Mouse (Mus musculus) common myeloid progenitor, adult 5-6 weeks (primary cell): Measurements from ENCODE around the gene Rps23. TPM values are rescaled to one million over a fixed set of nuclear protein-coding genes. Genes with fewer than 3 reads are reported as not detected.
"Not testable (repeated sequence)": the region's sequence is repeated elsewhere in the genome, so short reads cannot be mapped to it uniquely, and the experiment has no call there.

ENCODE experiments used
- ATAC-seq: replicated peaks from 2 replicates; pipeline ENCODE4 v1.8.0; 2016; ENCODE audit warnings: low read depth, mild to moderate bottlenecking, moderate TSS enrichment, inconsistent platforms; ENCODE audit not compliant: poor library complexity, severe bottlenecking
- total RNA-seq: library from RNA; stranded (forward); fragments of 200-1000, 187-1606 nt; gene quantifications from 2 replicates; pipeline ENCODE4 v1.2.3, GENCODE M21; 2017

Gene Rps23
- 1,609 and 2,545 TPM in 2 replicates for total RNA-seq

DNA sequence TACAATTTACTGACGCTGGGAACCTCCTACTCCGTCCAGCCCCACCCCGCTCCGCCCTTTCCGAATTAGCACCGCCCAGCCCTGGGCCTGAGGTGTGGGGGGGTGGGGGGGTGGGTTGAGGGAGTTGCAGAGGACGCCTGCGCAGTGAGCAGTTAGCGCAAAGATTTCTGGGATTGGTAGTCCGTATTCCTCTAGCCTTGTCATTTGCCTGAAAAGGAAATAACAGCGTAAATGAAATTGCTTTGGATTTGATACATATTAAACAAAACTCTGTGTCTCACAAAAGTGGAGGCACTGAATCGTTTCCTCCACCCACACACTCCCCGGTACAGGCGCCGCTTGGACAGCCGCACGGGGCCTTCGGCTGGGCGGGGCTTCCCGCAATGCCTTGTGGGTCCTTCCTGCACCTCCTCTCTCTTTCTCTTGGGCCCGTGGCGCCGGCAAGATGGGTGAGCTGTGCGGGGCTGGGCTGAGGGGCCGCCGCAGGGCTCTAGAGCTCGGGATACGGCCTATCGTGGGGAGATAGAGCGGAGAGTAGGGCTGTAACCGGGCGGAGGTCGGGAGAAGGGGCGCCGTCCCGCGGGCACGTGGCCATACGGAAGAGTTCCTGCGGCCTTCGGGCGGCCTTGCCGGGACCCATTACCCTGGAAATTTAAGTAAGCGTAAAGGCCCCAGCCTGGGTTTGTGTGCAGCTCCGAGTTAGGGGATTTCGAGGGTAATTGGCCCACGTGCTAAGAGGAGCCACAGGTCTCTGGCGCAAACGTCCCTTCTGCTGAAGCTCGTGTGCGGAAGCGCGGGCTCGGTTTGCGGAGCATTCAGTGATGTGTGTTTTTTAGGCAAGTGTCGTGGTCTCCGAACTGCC is at the start of gene Rps23:
Gene Rps23 (plus strand): TSS at position 208 of the 862 bp plus-strand sequence.
- peak; percentile 93 for ATAC-seq

GRCm38 (mm10) chr13:90881727-90882429 is 40.9 kb upstream of the Rps23 start:
- ATAC-seq, result no peak

- peak; percentile 37 for ATAC-seq
Measured at GRCm38 (mm10) chr13:90885856-90886532, 36.8 kb upstream of the Rps23 start.

- ATAC-seq, result peak; percentile 76
Measured at GRCm38 (mm10) chr13:90886568-90886983, 36.2 kb upstream of the Rps23 start.

GRCm38 (mm10) chr13:90890111-90890510 is 32.6 kb upstream of the Rps23 start:
- ATAC-seq, result no peak

GRCm38 (mm10) chr13:90894819-90895218 is 27.9 kb upstream of the Rps23 start:
- no peak for ATAC-seq

DNA sequence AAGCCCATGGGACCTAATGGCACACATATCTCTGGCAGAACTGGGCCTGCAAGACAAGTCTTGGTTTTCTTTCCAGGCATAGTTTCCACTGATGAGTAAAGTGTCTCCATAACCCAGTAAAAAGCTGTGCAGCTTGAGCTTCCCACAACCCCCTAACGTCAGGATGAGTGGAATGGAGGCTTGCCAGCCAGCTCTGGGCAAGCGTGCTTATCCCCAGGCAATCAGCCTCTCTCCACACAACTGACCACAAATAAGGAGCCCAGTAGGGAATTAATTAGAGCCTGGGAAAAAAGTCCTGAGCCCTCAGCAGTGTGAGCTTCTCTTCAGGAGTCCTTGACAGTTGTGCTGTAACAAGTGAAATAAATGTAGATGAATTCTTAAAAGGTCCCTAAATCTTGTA is 26.7 kb upstream of the Rps23 start:
- no peak for ATAC-seq

- ATAC-seq, result no peak
Measured at GRCm38 (mm10) chr13:90896821-90897220, 25.9 kb upstream of the Rps23 start.

DNA sequence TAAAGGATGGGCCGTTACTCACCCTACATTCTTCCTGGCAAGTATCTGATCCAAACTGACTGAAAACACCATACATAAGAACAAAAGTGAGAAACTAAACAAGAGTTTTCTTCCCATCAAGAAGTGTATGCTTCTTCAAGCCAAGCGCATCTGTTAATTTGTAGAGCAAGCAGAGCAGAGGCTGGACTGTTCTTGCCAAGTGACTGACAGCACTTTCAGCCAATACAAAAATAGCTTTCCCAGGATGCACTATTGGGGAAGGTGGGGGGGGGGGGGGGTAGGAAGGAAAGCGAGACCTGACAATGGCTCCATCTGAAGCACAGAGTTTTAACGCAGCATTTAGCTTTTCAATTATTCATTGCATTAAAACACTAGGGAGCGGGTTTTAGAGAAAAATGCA is 17.6 kb upstream of the Rps23 start, which contains the start of gene Atp6ap1l:
Gene Atp6ap1l (minus strand): TSS at position 180 of the 400 bp plus-strand sequence.
- ATAC-seq, result no peak

DNA sequence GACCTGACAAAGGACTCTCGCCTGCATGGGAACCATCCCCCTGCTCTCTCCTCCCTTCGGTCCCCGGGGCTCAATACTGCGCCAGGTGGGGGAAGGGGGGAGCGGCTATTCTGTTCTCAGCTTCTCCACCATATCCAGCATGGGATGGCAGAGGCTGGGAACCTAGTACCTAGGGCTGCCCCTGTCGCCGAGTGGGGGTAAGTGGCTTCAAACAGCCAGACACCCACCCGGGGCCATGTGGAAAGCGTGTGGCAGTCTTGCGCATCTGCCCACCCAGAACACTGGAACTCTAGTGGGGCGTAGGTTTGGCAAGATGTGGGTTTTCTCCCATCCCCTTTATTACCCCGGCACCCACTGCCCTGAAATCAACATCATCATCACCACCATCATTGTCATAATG is 15.4 kb upstream of the Rps23 start:
- no peak for ATAC-seq

GRCm38 (mm10) chr13:90912760-90913674 is 9.7 kb upstream of the Rps23 start:
- no peak for ATAC-seq

DNA sequence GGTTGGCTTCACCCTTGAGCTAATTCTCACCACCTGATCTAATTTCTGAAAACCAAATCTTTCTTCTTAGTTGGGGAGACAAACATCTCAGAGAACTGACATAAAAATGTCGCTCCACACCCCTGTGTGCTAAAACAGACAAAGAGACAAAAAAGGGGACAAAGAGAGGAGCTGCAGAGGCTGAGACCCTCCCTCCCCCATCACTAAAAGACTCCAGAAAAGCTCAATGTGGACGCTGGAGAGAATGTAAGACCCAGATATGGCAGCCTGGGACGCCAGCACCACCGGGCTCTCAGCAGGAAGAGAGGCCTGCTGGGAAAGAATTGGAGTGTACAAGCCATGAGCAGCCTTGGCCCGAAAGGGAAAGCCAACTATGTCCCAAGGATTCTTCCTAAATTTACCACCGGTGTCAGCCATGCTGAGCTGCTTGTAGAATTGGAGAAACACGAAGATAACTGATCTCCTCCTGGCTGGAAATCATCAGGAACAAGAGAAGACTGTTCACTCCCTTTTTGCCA is 9.0 kb upstream of the Rps23 start:
- no peak for ATAC-seq

- no peak for ATAC-seq
Measured at GRCm38 (mm10) chr13:90914721-90915120, 8.0 kb upstream of the Rps23 start.

GRCm38 (mm10) chr13:90923617-90924016 is 859 bp downstream of the Rps23 start:
- ATAC-seq, result not testable (repeated sequence)

- ATAC-seq, result no peak
Measured at GRCm38 (mm10) chr13:90924072-90924471, 1.3 kb downstream of the Rps23 start.

DNA sequence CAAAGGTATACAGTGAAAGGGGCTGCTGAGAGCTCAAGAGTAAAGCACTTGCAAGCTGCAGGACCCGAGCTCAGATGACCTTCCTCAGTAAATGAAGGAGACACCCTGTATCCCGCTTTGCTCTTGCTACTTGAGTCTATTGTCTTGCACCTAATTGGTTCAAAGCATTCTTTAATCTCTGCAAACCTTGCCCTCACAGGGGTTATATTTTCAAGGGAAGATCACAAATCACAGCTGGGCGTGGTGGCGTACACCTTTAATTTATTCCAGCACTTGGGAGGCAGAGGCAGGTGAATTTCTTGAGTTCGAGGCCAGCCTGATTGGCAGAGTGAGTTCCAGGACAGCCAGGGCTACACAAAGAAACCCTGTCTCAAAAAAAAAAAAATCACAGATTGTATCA is 2.4 kb downstream of the Rps23 start:
- no peak for ATAC-seq

GRCm38 (mm10) chr13:90926125-90926765 is 3.5 kb downstream of the Rps23 start:
- no peak for ATAC-seq

DNA sequence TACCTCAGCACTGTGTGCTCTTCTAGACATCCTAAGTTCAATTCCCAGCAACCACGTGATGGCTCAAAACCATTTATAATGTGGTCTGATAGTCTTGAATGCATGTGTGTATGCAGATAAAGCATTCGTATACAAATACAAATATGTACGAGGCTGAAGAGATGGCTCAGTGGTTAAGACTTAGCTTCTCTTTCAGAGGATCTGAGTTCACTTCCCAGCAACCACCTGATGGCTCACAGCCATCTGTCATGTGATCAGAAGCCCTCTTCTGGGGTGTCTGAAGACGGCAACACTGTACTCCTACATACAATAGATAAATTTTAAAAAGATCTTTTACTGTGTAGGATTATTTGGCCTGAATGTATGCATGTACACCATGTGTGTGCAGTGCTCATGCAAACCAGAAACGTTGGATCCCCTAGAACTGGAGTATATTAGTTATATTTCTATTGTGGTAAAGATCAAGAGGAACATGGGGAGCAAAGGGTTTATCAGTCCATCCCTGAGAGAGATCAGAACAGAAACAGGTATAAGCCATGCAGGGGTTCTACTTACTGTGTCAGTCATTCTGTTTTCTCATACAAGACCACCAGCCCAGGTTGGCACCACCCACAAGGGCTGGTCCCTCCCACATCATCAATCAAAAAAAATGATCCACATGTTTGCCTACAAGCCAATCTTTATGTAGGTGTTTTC is 4.3 kb downstream of the Rps23 start:
- ATAC-seq, result no peak
